Mouse (Mus musculus) left cerebral cortex, adult 2 months (tissue): Measurements from ENCODE around the gene Zscan5b. TPM values are rescaled to one million over a fixed set of nuclear protein-coding genes. Genes with fewer than 3 reads are reported as not detected.

Source experiments
- DNase-seq, 2 experiments: peaks; one replicate each; pipeline ENCODE4 v3.0.0; 2021 to 2022; ENCODE audit warnings: low spot score in 2 of 2, mixed read lengths in 1 of 2; ENCODE audit errors: extremely low spot score in 1 of 2
- H3K27ac ChIP-seq: fragments of 200-600 bp; 2 replicates; pipeline ENCODE4 v1.8.1; 2022
- H3K4me3 ChIP-seq: fragments of 200-600 bp; 2 replicates; pipeline ENCODE4 v1.8.1; 2022
- CTCF ChIP-seq: fragments of 200-600 bp; IDR thresholded peaks from 2 replicates; pipeline ENCODE4 v1.8.1; 2022; ENCODE audit warnings: antibody characterized with exemption, mild to moderate bottlenecking, moderate library complexity
- intact Hi-C: fragments of 180-260 bp; cut with DNase I; formaldehyde crosslinking; loops from one replicate; pipeline ENCODE4 v1.15.1; 2025
- total RNA-seq, 2 experiments: library from RNA; stranded (reverse); gene quantifications; 2 replicates each; pipeline ENCODE4 v1.2.3; 2021

Zscan5b gene
- total RNA-seq, 2 experiments from 2014 or later = not detected

GRCm38 (mm10) chr7:6285366-6285765 is 63.3 kb downstream of the Zscan5b start:
- Histone ChIP-seq H3K27ac (peak overlapping the region; percentile 89; the same call in 1 of the 2 replicates), H3K4me3 (no peak overlapping the region)
- TF ChIP-seq CTCF = no peak
- no peak for DNase-seq
- intact Hi-C loops = loop anchor here (5.0 to 10.0 kb wide), 2 partner anchors 42 to 161 kb away; no protein-coding TSS in a partner anchor

GRCm38 (mm10) chr7:6285842-6286705 is 64.0 kb downstream of the Zscan5b start, which contains the start of gene Zfp667:
Zfp667 (plus strand) TSS chr7:6286579.
- intact Hi-C loops = loop anchor here (5.0 to 10.0 kb wide), 2 partner anchors 41 to 161 kb away; no protein-coding TSS in a partner anchor
- peak; percentile 97 to 99 for DNase-seq
- Histone ChIP-seq H3K4me3 (peak within 1 kb of the TSS; percentile 50), H3K27ac (peak within 1 kb of the TSS; percentile 89)
- no peak for TF ChIP-seq CTCF

- peak in 1 of 2 experiments; percentile 28 for DNase-seq
- intact Hi-C loops = loop anchor here (5.0 to 10.0 kb wide), 2 partner anchors 40 to 162 kb away; no protein-coding TSS in a partner anchor
- no peak overlapping the region; the same call in 1 of the 2 replicates for H3K27ac ChIP-seq
- no peak for TF ChIP-seq CTCF
- H3K4me3 ChIP-seq = peak overlapping the region; percentile 50
Measured at GRCm38 (mm10) chr7:6286921-6287531, 64.9 kb downstream of the Zscan5b start.

Other genes starting within 250 kb of the Zscan5b start
- gene Vmn1r65, start 211.3 kb upstream of the Zscan5b start, total RNA-seq = not detected
- not detected for gene Nlrp4c, start 177.1 kb upstream of the Zscan5b start, total RNA-seq
- gene Zfp787, start 66.3 kb upstream of the Zscan5b start, total RNA-seq = 10 to 100 TPM; 27.8 to 30.2 TPM
- 10 to 100 TPM; 62.0 to 66.7 TPM for gene Zfp444, start 50.1 kb upstream of the Zscan5b start, total RNA-seq
- gene Galp, start 25.2 kb upstream of the Zscan5b start, total RNA-seq = not detected
- not detected for gene Epp13, start 30.4 kb downstream of the Zscan5b start, total RNA-seq
- gene Zfp667, start 64.3 kb downstream of the Zscan5b start, total RNA-seq = 10 to 100 TPM; 12.8 to 14.1 TPM
- gene Zfp583, start 109.0 kb downstream of the Zscan5b start, total RNA-seq = 10 to 100 TPM; 11.6 to 13.8 TPM
- 1 to 10 TPM; 6.0 to 6.8 TPM for gene Gm3854, start 121.5 kb downstream of the Zscan5b start, total RNA-seq
- 1 to 10 TPM; 4.5 to 4.7 TPM for gene Zfp78, start 141.0 kb downstream of the Zscan5b start, total RNA-seq
- 1 to 10 TPM; 5.2 to 7.4 TPM for gene Zfp28, start 161.0 kb downstream of the Zscan5b start, total RNA-seq
- 10 to 100 TPM; 15.4 to 17.0 TPM for gene Smim17, start 176.4 kb downstream of the Zscan5b start, total RNA-seq
- under 1 TPM; 0.18 to 0.19 TPM for gene Gm20715, start 188.0 kb downstream of the Zscan5b start, total RNA-seq
- gene Olfr1344, start 216.4 kb downstream of the Zscan5b start, total RNA-seq = 1 to 10 TPM in 1 of 2 experiments, under 1 TPM in 1; 0.82 to 1.5 TPM
- gene Olfr1336, start 233.9 kb downstream of the Zscan5b start, total RNA-seq = under 1 TPM in 1 of 2 experiments, not detected in 1; 0.07 TPM
- not detected for gene Olfr1346, start 244.8 kb downstream of the Zscan5b start, total RNA-seq